Mouse (Mus musculus): ENCODE measurements around the gene Acsf3. TPM values are rescaled to one million over a fixed set of nuclear protein-coding genes. Genes with fewer than 3 reads are reported as not detected.

Gene Acsf3
- total and polyA plus RNA-seq, 3 experiments: 2.2 to 10.4 (median 9.0) TPM

DNA sequence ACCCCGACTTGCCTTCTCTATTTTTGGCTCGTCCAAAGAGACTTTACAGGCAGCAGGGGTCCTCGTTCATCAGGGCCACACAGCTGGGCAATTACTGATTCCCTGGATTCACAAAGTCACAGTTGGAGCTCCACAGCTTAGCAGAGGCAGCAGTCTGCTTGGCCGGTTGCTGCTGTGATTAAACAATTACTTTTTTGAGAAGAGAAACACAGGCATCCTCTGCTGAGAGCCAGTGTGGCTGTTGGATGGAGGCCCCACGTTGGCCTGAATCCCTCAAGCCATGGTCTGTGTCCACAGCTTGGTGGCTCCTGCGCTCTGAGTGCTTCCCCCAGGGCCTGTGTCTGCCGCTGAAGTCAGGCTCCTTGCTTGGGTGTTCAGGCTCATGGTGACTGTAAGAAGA is 39.3 kb downstream of the Acsf3 start:
- Histone ChIP-seq H3K79me2 (replicated peaks; ENCODE audit: control insufficient read depth, extremely low read depth, insufficient read depth, poor library complexity, severe bottlenecking) (no peaks in the 10 kb centered on the region), H3K27ac (ENCODE audit: insufficient read depth, low read depth) (no peak overlapping the region), H3K9me3 (replicated peaks; ENCODE audit: low read length) (no peaks in the 10 kb centered on the region), H3K4me1 (ENCODE audit: control insufficient read depth in 1 of 2, insufficient read depth in 2 of 2) (peaks cover 6 to 47% of the 10 kb centered on the region in 2 experiments), H3K9ac (ENCODE audit: insufficient read depth, low read depth) (no peak overlapping the region), H3K4me3 (replicated peaks in 1 of 3; ENCODE audit: low read depth in 2 of 3, low read length in 2 of 3, poor library complexity in 1 of 3) (no peak overlapping the region), H3K27me3 (replicated peaks) (no peaks in the 10 kb centered on the region), H3K36me3 (replicated peaks in 1 of 2; ENCODE audit: control insufficient read depth in 1 of 2, insufficient read depth in 1 of 2, low read length in 1 of 2) (peaks cover 6 to 75% of the 10 kb centered on the region in 2 experiments), H3K4me2 (ENCODE audit: insufficient read depth, low read depth, poor library complexity, severe bottlenecking) (no peak overlapping the region)
- in situ Hi-C loops (cut with MboI; ENCODE audit: low pct_ligation_motif_present, low pct_unique_long_range_greater_than_20kb, low sequenced_read_pairs) (loop anchor here (5.0 kb wide), 1 partner anchor 117 kb away; the partner anchor contains the start of gene Cbfa2t3), dilution Hi-C loops (cut with MboI; ENCODE audit: extremely low pct_ligation_motif_present, extremely low pct_unique_long_range_greater_than_20kb, low sequenced_read_pairs) (no loop called here)
- DNase-seq (ENCODE audit: extremely low read depth): no peak
- TF ChIP-seq POLR2AphosphoS2 (IDR thresholded peaks at IDR 0.05; ENCODE audit: low read depth, low read length) (no peak), POLR2A (IDR thresholded peaks at IDR 0.05; ENCODE audit: low read depth, low read length) (no peak), RCOR1 (conservative IDR thresholded peaks at IDR 0.05; ENCODE audit: low read depth, low read length) (no peak), ZNF384 (IDR thresholded peaks at IDR 0.05; ENCODE audit: low read depth, low read length) (no peak)

DNA sequence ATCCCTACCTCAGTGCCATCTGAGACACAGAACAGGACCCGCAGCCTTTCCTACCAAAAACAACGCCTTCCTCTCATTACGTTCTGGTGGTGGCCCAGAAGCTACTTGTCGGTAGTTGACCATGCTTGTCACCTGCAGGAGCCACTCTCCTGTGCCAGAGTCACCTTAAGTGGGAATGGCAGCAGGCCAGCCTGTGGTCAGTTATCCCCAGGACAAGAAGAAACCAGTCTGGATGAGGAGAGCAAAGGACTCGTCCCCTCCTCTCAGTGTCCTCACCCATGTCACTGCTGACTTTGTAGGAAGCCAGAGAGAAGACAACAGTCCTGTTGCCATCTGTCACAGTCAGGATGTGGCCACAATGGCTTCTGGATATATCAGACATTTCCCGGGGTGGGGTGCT is 41.7 kb downstream of the Acsf3 start:
- TF ChIP-seq HCFC1 (IDR thresholded peaks at IDR 0.05; ENCODE audit: low read depth, low read length): no peak
- no peak for TF ChIP-seq JUND (conservative IDR thresholded peaks at IDR 0.05; ENCODE audit: low read depth, low read length)
- no peak for TF ChIP-seq TCF12 (IDR thresholded peaks at IDR 0.05; ENCODE audit: low read depth, low read length)
- TF ChIP-seq MAFK (IDR thresholded peaks at IDR 0.05; ENCODE audit: insufficient replicate concordance, low read length): no peak
- no peak for TF ChIP-seq IRF4 (IDR thresholded peaks at IDR 0.05; ENCODE audit: low read depth, low read length)

DNA sequence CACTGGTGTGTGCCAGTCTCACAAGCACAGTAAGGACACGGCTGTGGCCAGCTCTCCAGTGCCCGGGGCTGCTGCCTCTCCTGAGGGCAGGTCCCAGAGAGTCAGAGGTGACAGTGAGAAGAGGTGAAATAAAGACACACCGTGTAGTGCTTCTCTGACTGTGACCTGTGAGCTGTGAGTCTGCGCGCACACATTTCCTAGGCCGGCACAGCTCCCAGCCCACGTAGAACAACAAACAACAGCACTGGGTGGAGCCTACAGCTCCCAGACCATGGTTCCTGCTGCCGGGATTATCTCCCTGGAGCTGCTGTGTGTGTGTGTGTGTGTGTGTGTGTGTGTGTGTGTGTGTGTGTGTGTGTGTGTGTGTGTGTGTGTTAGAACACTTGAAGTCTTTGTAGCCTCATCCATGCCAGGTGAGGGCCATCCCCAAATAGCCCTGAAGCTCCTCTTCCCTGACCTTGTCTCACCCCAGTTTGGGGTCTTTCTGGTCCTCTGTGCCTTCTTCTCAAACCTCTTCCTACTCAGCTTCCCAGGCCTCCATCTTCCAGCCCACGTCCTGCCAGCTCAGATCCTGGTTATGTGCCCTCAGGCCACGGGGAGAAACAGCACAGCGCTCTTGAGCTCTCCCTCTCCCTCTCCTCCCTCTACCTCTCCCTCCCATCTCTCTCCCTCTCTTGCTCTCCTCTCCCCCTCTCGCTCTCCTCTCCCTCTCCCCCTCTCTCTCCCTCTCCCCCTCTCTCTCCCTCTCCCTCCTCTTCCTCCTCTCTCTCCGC is 42.6 kb downstream of the Acsf3 start:
- DNase-seq (ENCODE audit: extremely low read depth): no peak
- Histone ChIP-seq H3K9ac (ENCODE audit: insufficient read depth, low read depth) (no peak overlapping the region), H3K9me3 (replicated peaks; ENCODE audit: low read length) (no peaks in the 10 kb centered on the region), H3K36me3 (replicated peaks in 1 of 2; ENCODE audit: control insufficient read depth in 1 of 2, insufficient read depth in 1 of 2, low read length in 1 of 2) (peaks cover 6 to 48% of the 10 kb centered on the region in 2 experiments), H3K4me2 (ENCODE audit: insufficient read depth, low read depth, poor library complexity, severe bottlenecking) (no peak overlapping the region), H3K27me3 (replicated peaks) (no peaks in the 10 kb centered on the region), H3K79me2 (replicated peaks; ENCODE audit: control insufficient read depth, extremely low read depth, insufficient read depth, poor library complexity, severe bottlenecking) (no peaks in the 10 kb centered on the region), H3K4me1 (ENCODE audit: control insufficient read depth in 1 of 2, insufficient read depth in 2 of 2) (peaks cover 12 to 30% of the 10 kb centered on the region in 2 experiments), H3K4me3 (replicated peaks in 1 of 3; ENCODE audit: low read depth in 2 of 3, low read length in 2 of 3, poor library complexity in 1 of 3) (no peak overlapping the region), H3K27ac (ENCODE audit: insufficient read depth, low read depth) (no peak overlapping the region)
- TF ChIP-seq MAZ (IDR thresholded peaks at IDR 0.05; ENCODE audit: low read depth, low read length) (no peak), ZMIZ1 (IDR thresholded peaks at IDR 0.05; ENCODE audit: low read depth, low read length) (no peak), KAT2A (IDR thresholded peaks at IDR 0.05; ENCODE audit: insufficient replicate concordance, low read length) (no peak)
- dilution Hi-C loops (cut with MboI; ENCODE audit: extremely low pct_ligation_motif_present, extremely low pct_unique_long_range_greater_than_20kb, low sequenced_read_pairs) (no loop called here), in situ Hi-C loops (cut with MboI; ENCODE audit: low pct_ligation_motif_present, low pct_unique_long_range_greater_than_20kb, low sequenced_read_pairs) (loop anchor here (5.0 kb wide), 1 partner anchor 121 kb away; the partner anchor contains the start of gene Cbfa2t3)

More for the DNA sequence above, 41.7 kb downstream of the Acsf3 start:
- H3K4me2 ChIP-seq (ENCODE audit: insufficient read depth, low read depth, poor library complexity, severe bottlenecking): no peak overlapping the region
- DNase-seq (ENCODE audit: extremely low read depth): no peak
- H3K79me2 ChIP-seq (replicated peaks; ENCODE audit: control insufficient read depth, extremely low read depth, insufficient read depth, poor library complexity, severe bottlenecking): no peaks in the 10 kb centered on the region
- H3K4me3 ChIP-seq (replicated peaks in 1 of 3; ENCODE audit: low read depth in 2 of 3, low read length in 2 of 3, poor library complexity in 1 of 3): no peak overlapping the region
- no peaks in the 10 kb centered on the region for H3K27me3 ChIP-seq (replicated peaks)
- peaks cover 6 to 58% of the 10 kb centered on the region in 2 experiments for H3K36me3 ChIP-seq (replicated peaks in 1 of 2; ENCODE audit: control insufficient read depth in 1 of 2, insufficient read depth in 1 of 2, low read length in 1 of 2)
- in situ Hi-C loops (cut with MboI; ENCODE audit: low pct_ligation_motif_present, low pct_unique_long_range_greater_than_20kb, low sequenced_read_pairs) (loop anchor here (5.0 kb wide), 1 partner anchor 120 kb away; the partner anchor contains the start of gene Cbfa2t3), dilution Hi-C loops (cut with MboI; ENCODE audit: extremely low pct_ligation_motif_present, extremely low pct_unique_long_range_greater_than_20kb, low sequenced_read_pairs) (no loop called here)
- no peak overlapping the region for H3K27ac ChIP-seq (ENCODE audit: insufficient read depth, low read depth)
- peaks cover 12 to 39% of the 10 kb centered on the region in 2 experiments for H3K4me1 ChIP-seq (ENCODE audit: control insufficient read depth in 1 of 2, insufficient read depth in 2 of 2)
- no peaks in the 10 kb centered on the region for H3K9me3 ChIP-seq (replicated peaks; ENCODE audit: low read length)
- H3K9ac ChIP-seq (ENCODE audit: insufficient read depth, low read depth): no peak overlapping the region

Measured in CH12.LX (cell line).